8 mouse cellular contexts compared by ENCODE assay signal in the genomic region with DNA sequence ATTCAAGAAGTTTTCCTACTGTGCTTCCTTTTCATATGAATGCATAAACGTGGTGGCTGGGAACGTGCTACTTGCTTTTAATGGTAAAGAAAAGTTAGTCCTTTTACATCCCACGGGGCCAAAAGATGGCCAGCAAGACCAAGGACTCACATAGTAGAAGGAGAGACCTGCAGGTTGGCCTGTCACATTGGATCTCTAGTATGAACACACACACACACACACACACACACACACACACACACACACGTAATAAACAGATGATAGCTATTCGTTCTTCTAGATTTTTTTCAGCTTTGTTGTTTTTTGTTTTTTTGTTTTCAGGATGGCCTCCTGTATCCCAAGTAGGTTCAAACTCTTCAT. TPM values are rescaled to one million over a fixed set of nuclear protein-coding genes. Genes with fewer than 3 reads are reported as not detected.
DNase-seq lines count a peak whose midpoint lies in the region; ATAC-seq and TF ChIP-seq lines count a peak whose summit lies in the region.

No protein-coding gene starts in this region.

- no peak for TF ChIP-seq CTCF in heart, postnatal 0 days (IDR thresholded peaks at IDR 0.05; ENCODE audit: low read depth)
- no peak for TF ChIP-seq CTCF in bone marrow, adult 2 months (IDR thresholded peaks at IDR 0.05; ENCODE audit: control insufficient read depth, insufficient read depth, low read length)

- peak overlapping the region; percentile 39; the same call in 1 of the 2 replicates for H3K27ac ChIP-seq in heart, postnatal 0 days (ENCODE audit: low read depth)
- peak overlapping the region; percentile 76; the same call in 1 of the 2 replicates for H3K27ac ChIP-seq in bone marrow, adult 2 months (ENCODE audit: control insufficient read depth, insufficient read depth, low read depth, low read length, poor library complexity)
- peak overlapping the region; percentile 71 for H3K27ac ChIP-seq in hindbrain, embryonic 12.5 days
- H3K27ac ChIP-seq in midbrain, embryonic 12.5 days (replicated peaks) = peak overlapping the region; percentile 58

- no peak for TF ChIP-seq POLR2A in bone marrow, adult 2 months (IDR thresholded peaks at IDR 0.05; ENCODE audit: borderline replicate concordance, control insufficient read depth, low read depth, low read length)

- ATAC-seq in heart, postnatal 0 days (ENCODE audit: insufficient read depth, low read depth) = no peak; the same call in 1 of the 2 replicates
- ATAC-seq in hindbrain, embryonic 12.5 days (ENCODE audit: low FRiP score) = peak; percentile 27
- ATAC-seq in midbrain, embryonic 12.5 days (ENCODE audit: low FRiP score, low read depth) = peak; percentile 44

- intact Hi-C loops in heart, postnatal 36 days (cut with DNase I) = loop anchor here (5.0 to 10.0 kb wide), 3 partner anchors 99 to 378 kb away; partner anchors contain the start of genes Gm49384 and Sos2
- intact Hi-C loops in gastrocnemius, postnatal 36 days (cut with DNase I) = no loop called here

- H3K4me1 ChIP-seq in heart, postnatal 0 days (ENCODE audit: control insufficient read depth, insufficient read depth) = peaks cover 7% of the 10 kb centered on the region
- no peaks in the 10 kb centered on the region; the same call in 1 of the 2 replicates for H3K4me1 ChIP-seq in bone marrow, adult 2 months (ENCODE audit: control insufficient read depth, insufficient read depth, low read length)
- peaks cover 15% of the 10 kb centered on the region; the same call in 1 of the 2 replicates for H3K4me1 ChIP-seq in hindbrain, embryonic 12.5 days
- H3K4me1 ChIP-seq in midbrain, embryonic 12.5 days = peaks cover 18% of the 10 kb centered on the region

- peaks cover 44% of the 10 kb centered on the region for H3K36me3 ChIP-seq in heart, postnatal 0 days (replicated peaks; ENCODE audit: control insufficient read depth, insufficient read depth, low read length)
- H3K36me3 ChIP-seq in hindbrain, embryonic 12.5 days = peaks cover 36% of the 10 kb centered on the region
- peaks cover 42% of the 10 kb centered on the region for H3K36me3 ChIP-seq in midbrain, embryonic 12.5 days

- no peaks in the 10 kb centered on the region for H3K9me3 ChIP-seq in heart, postnatal 0 days (replicated peaks; ENCODE audit: control insufficient read depth, low read length)
- H3K9me3 ChIP-seq in hindbrain, embryonic 12.5 days (replicated peaks) = no peaks in the 10 kb centered on the region
- H3K9me3 ChIP-seq in midbrain, embryonic 12.5 days = no peaks in the 10 kb centered on the region

- peak overlapping the region; percentile 78; the same call in 1 of the 2 replicates for H3K9ac ChIP-seq in heart, postnatal 0 days (replicated peaks; ENCODE audit: low read depth, low read length)
- H3K9ac ChIP-seq in hindbrain, embryonic 12.5 days = peak overlapping the region; percentile 79
- H3K9ac ChIP-seq in midbrain, embryonic 12.5 days (replicated peaks) = peak overlapping the region; percentile 78

- DNase-seq in heart, postnatal 0 days (ENCODE audit: low spot score) = no peak
- no peak for DNase-seq in heart, postnatal 36 days
- no peak for DNase-seq in embryo, embryonic 10 days (ENCODE audit: low spot score)
- DNase-seq in spleen, postnatal 36 days (ENCODE audit: low spot score in 2 of 2) = no peak
- DNase-seq in gastrocnemius, postnatal 36 days = no peak

- H3K27me3 ChIP-seq in heart, postnatal 0 days (ENCODE audit: control insufficient read depth, insufficient read depth, low read length) = no peaks in the 10 kb centered on the region
- no peaks in the 10 kb centered on the region for H3K27me3 ChIP-seq in hindbrain, embryonic 12.5 days
- no peaks in the 10 kb centered on the region for H3K27me3 ChIP-seq in midbrain, embryonic 12.5 days

- TF ChIP-seq EP300 in heart, postnatal 0 days (IDR thresholded peaks at IDR 0.05; ENCODE audit: low read depth) = no peak

- H3K4me3 ChIP-seq in heart, postnatal 0 days (ENCODE audit: low read depth, low read length) = peak overlapping the region; percentile 85
- H3K4me3 ChIP-seq in bone marrow, adult 2 months (replicated peaks; ENCODE audit: control insufficient read depth, low read depth, low read length) = no peak overlapping the region
- H3K4me3 ChIP-seq in hindbrain, embryonic 12.5 days = peak overlapping the region; percentile 81
- peak overlapping the region; percentile 70 for H3K4me3 ChIP-seq in midbrain, embryonic 12.5 days

- peak overlapping the region; percentile 87 for H3K4me2 ChIP-seq in heart, postnatal 0 days (ENCODE audit: low read depth, low read length)
- peak overlapping the region; percentile 63 for H3K4me2 ChIP-seq in hindbrain, embryonic 12.5 days (replicated peaks)
- peak overlapping the region; percentile 84 for H3K4me2 ChIP-seq in midbrain, embryonic 12.5 days (replicated peaks)

- WGBS in heart, postnatal 0 days = 33% methylated on average over 5 of the region's 5 CpGs
- 33% methylated on average over 5 of the region's 5 CpGs for WGBS in bone marrow, adult 2 months
- 43% methylated on average over 5 of the region's 5 CpGs for WGBS in hindbrain, embryonic 12.5 days
- WGBS in midbrain, embryonic 12.5 days = 48% methylated on average over 5 of the region's 5 CpGs

RNA-seq across cellular contexts. Expression of gene Vcpkmt, which starts 0.4 kb away (rescaled TPM):
- 2.2 and 9.2 TPM in 2 replicates for total RNA-seq in heart, postnatal 0 days (2014; rRNA removed; ENCODE audit: low replicate concordance)
- 9.6 and 10.6 TPM in 2 replicates for polyA plus RNA-seq in heart, postnatal 0 days (2015; fragmentation: Nextera tagmentation; extraction: Ambion mirVana)
- total RNA-seq in heart, postnatal 36 days (2021) = 1 to 10 TPM; 2.7 to 4.9 TPM
- polyA plus RNA-seq in bone marrow, adult 2 months (2011; ENCODE audit: insufficient read depth, insufficient read length, low replicate concordance, missing spikeins) = 1.6 and 3.0 TPM in 2 replicates
- 22.1 and 23.0 TPM in 2 replicates for polyA plus RNA-seq in hindbrain, embryonic 12.5 days (2016; fragmentation: Nextera tagmentation; extraction: Ambion mirVana)
- polyA plus RNA-seq in midbrain, embryonic 12.5 days (2016; fragmentation: Nextera tagmentation; extraction: Ambion mirVana) = 18.7 and 19.0 TPM in 2 replicates
- total RNA-seq in gastrocnemius, postnatal 36 days (2021) = 1 to 10 TPM; 3.1 to 3.8 TPM
